ENCODE assay signal across 7 mouse cellular contexts in genomic region chr8:84255858-84256257, GRCm38 (mm10). TPM values are rescaled to one million over a fixed set of nuclear protein-coding genes. Genes with fewer than 3 reads are reported as not detected.
A peak's percentile ranks its signal among the peaks of the same experiment; 100 is the strongest.
DNase-seq lines count a peak whose midpoint lies in the region; ATAC-seq and TF ChIP-seq lines count a peak whose summit lies in the region.

No protein-coding gene starts in this region.

- peak; percentile 11 for DNase-seq in retina, postnatal 1 day
- no peak for DNase-seq in retina, embryonic 14.5 days (ENCODE audit: low spot score)
- DNase-seq in forebrain, embryonic 10.5 days (ENCODE audit: extremely low spot score, low spot score) = no peak
- no peak for DNase-seq in limb, embryonic 14.5 days (ENCODE audit: low spot score)
- DNase-seq in layer of hippocampus, postnatal 10 days (ENCODE audit: low spot score in 2 of 2) = no peak
- DNase-seq in adrenal gland, adult (ENCODE audit: inconsistent age in 2 of 2, low spot score in 1 of 2) = no peak

- H3K36me3 ChIP-seq in forebrain, embryonic 10.5 days (replicated peaks) = peaks cover 81% of the 10 kb centered on the region
- H3K36me3 ChIP-seq in limb, embryonic 14.5 days (ENCODE audit: control insufficient read depth, insufficient read depth, low read length) = peaks cover 73% of the 10 kb centered on the region
- H3K36me3 ChIP-seq in stomach, embryonic 15.5 days = peaks cover 48% of the 10 kb centered on the region

- H3K27me3 ChIP-seq in forebrain, embryonic 10.5 days (ENCODE audit: poor library complexity, severe bottlenecking) = no peaks in the 10 kb centered on the region
- H3K27me3 ChIP-seq in limb, embryonic 14.5 days (ENCODE audit: control insufficient read depth, insufficient read depth, low read length) = no peaks in the 10 kb centered on the region
- no peaks in the 10 kb centered on the region for H3K27me3 ChIP-seq in stomach, embryonic 15.5 days (replicated peaks)

- TF ChIP-seq POLR2A in limb, embryonic 14.5 days (IDR thresholded peaks at IDR 0.05; ENCODE audit: borderline replicate concordance, extremely low read depth, insufficient read depth, insufficient read length) = no peak

- peak overlapping the region; percentile 87 for H3K4me3 ChIP-seq in forebrain, embryonic 10.5 days
- H3K4me3 ChIP-seq in limb, embryonic 14.5 days (replicated peaks; ENCODE audit: low read length) = peak overlapping the region; percentile 78
- peak overlapping the region; percentile 82 for H3K4me3 ChIP-seq in stomach, embryonic 15.5 days (replicated peaks)

- WGBS in forebrain, embryonic 10.5 days = 89% methylated on average over 3 of the region's 3 CpGs
- 84% methylated on average over 3 of the region's 3 CpGs for WGBS in limb, embryonic 14.5 days
- 72% methylated on average over 3 of the region's 3 CpGs for WGBS in stomach, embryonic 15.5 days

- peak overlapping the region; percentile 91 for H3K4me2 ChIP-seq in limb, embryonic 14.5 days (replicated peaks; ENCODE audit: low read depth, low read length, severe bottlenecking)
- peak overlapping the region; percentile 90 for H3K4me2 ChIP-seq in stomach, embryonic 15.5 days

- H3K9me3 ChIP-seq in forebrain, embryonic 10.5 days = no peaks in the 10 kb centered on the region
- no peaks in the 10 kb centered on the region for H3K9me3 ChIP-seq in limb, embryonic 14.5 days (ENCODE audit: control insufficient read depth, low read length)
- no peaks in the 10 kb centered on the region for H3K9me3 ChIP-seq in stomach, embryonic 15.5 days

- H3K9ac ChIP-seq in limb, embryonic 14.5 days (ENCODE audit: low read depth, low read length, severe bottlenecking) = peak overlapping the region; percentile 77; the same call in 1 of the 2 replicates
- no peak overlapping the region for H3K9ac ChIP-seq in stomach, embryonic 15.5 days

- peak overlapping the region; percentile 93 for H3K27ac ChIP-seq in forebrain, embryonic 10.5 days
- peak overlapping the region; percentile 90; the same call in 1 of the 2 replicates for H3K27ac ChIP-seq in limb, embryonic 14.5 days (replicated peaks; ENCODE audit: low read depth, low read length)
- 0 out of 2 replicates have a peak overlapping the region, but pooled peaks have one; percentile 94 for H3K27ac ChIP-seq in stomach, embryonic 15.5 days

- ATAC-seq in limb, embryonic 14.5 days (ENCODE audit: low FRiP score, low read depth) = no peak
- no peak for ATAC-seq in stomach, embryonic 15.5 days (ENCODE audit: insufficient read depth, low FRiP score, low read depth)

- H3K4me1 ChIP-seq in forebrain, embryonic 10.5 days = peaks cover 24% of the 10 kb centered on the region
- peaks cover 14% of the 10 kb centered on the region for H3K4me1 ChIP-seq in limb, embryonic 14.5 days (ENCODE audit: control insufficient read depth, insufficient read depth, low read length)
- peaks cover 15% of the 10 kb centered on the region for H3K4me1 ChIP-seq in stomach, embryonic 15.5 days

RNA-seq across cellular contexts. Expression of gene Mri1, which starts 1.3 kb away (rescaled TPM):
- 65.2 and 71.3 TPM in 2 replicates for polyA plus RNA-seq in forebrain, embryonic 10.5 days (2016; fragmentation: Nextera tagmentation; extraction: Ambion mirVana)
- polyA plus RNA-seq in limb, embryonic 14.5 days (2012; rRNA removed) = 49.3 and 107 TPM in 2 replicates
- polyA plus RNA-seq in limb, embryonic 14.5 days (2014; fragmentation: Nextera tagmentation; extraction: Ambion mirVana) = 58.1 and 60.4 TPM in 2 replicates
- 68.9 and 73.2 TPM in 2 replicates for polyA plus RNA-seq in stomach, embryonic 15.5 days (2015; fragmentation: Nextera tagmentation; extraction: Ambion mirVana)
- total RNA-seq in layer of hippocampus, postnatal 10 days (2021) = 10 to 100 TPM; 27.4 to 29.0 TPM

RNA-seq across cellular contexts. Expression of gene D8Ertd738e, which starts 6.3 kb away (rescaled TPM):
- 386 and 390 TPM in 2 replicates for polyA plus RNA-seq in forebrain, embryonic 10.5 days (2016; fragmentation: Nextera tagmentation; extraction: Ambion mirVana)
- 173 and 221 TPM in 2 replicates for polyA plus RNA-seq in limb, embryonic 14.5 days (2012; rRNA removed)
- polyA plus RNA-seq in limb, embryonic 14.5 days (2014; fragmentation: Nextera tagmentation; extraction: Ambion mirVana) = 374 and 380 TPM in 2 replicates
- 311 and 318 TPM in 2 replicates for polyA plus RNA-seq in stomach, embryonic 15.5 days (2015; fragmentation: Nextera tagmentation; extraction: Ambion mirVana)
- total RNA-seq in layer of hippocampus, postnatal 10 days (2021) = 100 to 1,000 TPM; 138 to 140 TPM

RNA-seq across cellular contexts. Expression of gene Ccdc130, which starts 14.3 kb away (rescaled TPM):
- 21.6 and 23.5 TPM in 2 replicates for polyA plus RNA-seq in forebrain, embryonic 10.5 days (2016; fragmentation: Nextera tagmentation; extraction: Ambion mirVana)
- polyA plus RNA-seq in limb, embryonic 14.5 days (2012; rRNA removed) = 38.0 and 39.5 TPM in 2 replicates
- 16.5 and 19.1 TPM in 2 replicates for polyA plus RNA-seq in limb, embryonic 14.5 days (2014; fragmentation: Nextera tagmentation; extraction: Ambion mirVana)
- 14.4 and 17.8 TPM in 2 replicates for polyA plus RNA-seq in stomach, embryonic 15.5 days (2015; fragmentation: Nextera tagmentation; extraction: Ambion mirVana)
- 10 to 100 TPM; 22.1 to 25.5 TPM for total RNA-seq in layer of hippocampus, postnatal 10 days (2021)

RNA-seq across cellular contexts. Expression of gene Zswim4, which starts 19.0 kb away (rescaled TPM):
- polyA plus RNA-seq in forebrain, embryonic 10.5 days (2016; fragmentation: Nextera tagmentation; extraction: Ambion mirVana) = 28.6 and 31.4 TPM in 2 replicates
- polyA plus RNA-seq in limb, embryonic 14.5 days (2012; rRNA removed) = 23.8 and 35.1 TPM in 2 replicates
- 13.9 and 17.1 TPM in 2 replicates for polyA plus RNA-seq in limb, embryonic 14.5 days (2014; fragmentation: Nextera tagmentation; extraction: Ambion mirVana)
- 8.9 and 9.7 TPM in 2 replicates for polyA plus RNA-seq in stomach, embryonic 15.5 days (2015; fragmentation: Nextera tagmentation; extraction: Ambion mirVana)
- total RNA-seq in layer of hippocampus, postnatal 10 days (2021) = 10 to 100 TPM; 18.0 to 18.3 TPM
